Mouse (Mus musculus): ENCODE data around the gene Adamts7. TPM values are rescaled to one million over a fixed set of nuclear protein-coding genes. Genes with fewer than 3 reads are reported as not detected.
A peak's percentile ranks its signal among the peaks of the same experiment; 100 is the strongest.

The Adamts7 gene
- polyA plus RNA-seq, 1 experiment, result 19.9 TPM

- Histone ChIP-seq H3K27me3 (ENCODE audit: control insufficient read depth, insufficient read depth, insufficient read length) (no peaks in the 10 kb centered on the region), H3K4me2 (ENCODE audit: low read depth) (no peak overlapping the region), H3K4me3 (no peak overlapping the region), H3K36me3 (ENCODE audit: control insufficient read depth, insufficient read depth) (no peaks in the 10 kb centered on the region), H3ac (ENCODE audit: control insufficient read depth, insufficient read length) (no peak overlapping the region), H3K79me2 (ENCODE audit: control insufficient read depth, insufficient read depth) (no peaks in the 10 kb centered on the region)
- no peak for TF ChIP-seq TCF3 (IDR thresholded peaks at IDR 0.05; ENCODE audit: insufficient read length, low read depth)
- no peak for TF ChIP-seq E2F4 (IDR thresholded peaks at IDR 0.05; ENCODE audit: insufficient read depth)
- TF ChIP-seq SRF (IDR thresholded peaks at IDR 0.05; ENCODE audit: control insufficient read depth, insufficient read length, low read depth), result no peak
- no peak for TF ChIP-seq MYOG (IDR thresholded peaks at IDR 0.05; ENCODE audit: control insufficient read depth in 1 of 3, insufficient read depth in 1 of 3, insufficient read length in 2 of 3, low read depth in 2 of 3)
- TF ChIP-seq MYOD1 (IDR thresholded peaks at IDR 0.05; ENCODE audit: control insufficient read depth in 1 of 3, insufficient read length in 2 of 3, low read depth in 2 of 3), result no peak
Measured at GRCm38 (mm10) chr9:90145788-90146187, 17.1 kb upstream of the Adamts7 start.

GRCm38 (mm10) chr9:90146869-90147268 is 16.0 kb upstream of the Adamts7 start:
- no peak for TF ChIP-seq MAX (IDR thresholded peaks at IDR 0.05; ENCODE audit: low read depth)
- TF ChIP-seq POLR2AphosphoS2 (IDR thresholded peaks at IDR 0.05; ENCODE audit: insufficient read length, low read depth), result no peak
- no peak for TF ChIP-seq USF1 (IDR thresholded peaks at IDR 0.05; ENCODE audit: low read depth)
- no peak for TF ChIP-seq E2F4 (IDR thresholded peaks at IDR 0.05; ENCODE audit: insufficient read depth)
- no peak for TF ChIP-seq MYOD1 (IDR thresholded peaks at IDR 0.05; ENCODE audit: control insufficient read depth in 1 of 3, insufficient read length in 2 of 3, low read depth in 2 of 3)
- no peak for TF ChIP-seq POLR2A (IDR thresholded peaks at IDR 0.05; ENCODE audit: insufficient read length, low read depth)
- TF ChIP-seq SRF (IDR thresholded peaks at IDR 0.05; ENCODE audit: control insufficient read depth, insufficient read length, low read depth), result no peak
- no peak for TF ChIP-seq MYOG (IDR thresholded peaks at IDR 0.05; ENCODE audit: control insufficient read depth in 1 of 3, insufficient read depth in 1 of 3, insufficient read length in 2 of 3, low read depth in 2 of 3)
- TF ChIP-seq CEBPB (IDR thresholded peaks at IDR 0.05; ENCODE audit: insufficient read depth, poor library complexity, severe bottlenecking), result no peak
- TF ChIP-seq REST (IDR thresholded peaks at IDR 0.05; ENCODE audit: insufficient read depth, insufficient read length), result no peak
- TF ChIP-seq TCF3 (IDR thresholded peaks at IDR 0.05; ENCODE audit: insufficient read length, low read depth), result no peak
- no peak for TF ChIP-seq TCF12 (IDR thresholded peaks at IDR 0.05; ENCODE audit: insufficient read depth, poor library complexity, severe bottlenecking)
- Histone ChIP-seq H3ac (ENCODE audit: control insufficient read depth, insufficient read length) (no peak overlapping the region), H3K27me3 (ENCODE audit: control insufficient read depth, insufficient read depth, insufficient read length) (no peaks in the 10 kb centered on the region), H3K36me3 (ENCODE audit: control insufficient read depth, insufficient read depth) (no peaks in the 10 kb centered on the region), H3K4me2 (ENCODE audit: low read depth) (no peak overlapping the region), H3K4me3 (no peak overlapping the region), H3K79me2 (ENCODE audit: control insufficient read depth, insufficient read depth) (no peaks in the 10 kb centered on the region)

DNA sequence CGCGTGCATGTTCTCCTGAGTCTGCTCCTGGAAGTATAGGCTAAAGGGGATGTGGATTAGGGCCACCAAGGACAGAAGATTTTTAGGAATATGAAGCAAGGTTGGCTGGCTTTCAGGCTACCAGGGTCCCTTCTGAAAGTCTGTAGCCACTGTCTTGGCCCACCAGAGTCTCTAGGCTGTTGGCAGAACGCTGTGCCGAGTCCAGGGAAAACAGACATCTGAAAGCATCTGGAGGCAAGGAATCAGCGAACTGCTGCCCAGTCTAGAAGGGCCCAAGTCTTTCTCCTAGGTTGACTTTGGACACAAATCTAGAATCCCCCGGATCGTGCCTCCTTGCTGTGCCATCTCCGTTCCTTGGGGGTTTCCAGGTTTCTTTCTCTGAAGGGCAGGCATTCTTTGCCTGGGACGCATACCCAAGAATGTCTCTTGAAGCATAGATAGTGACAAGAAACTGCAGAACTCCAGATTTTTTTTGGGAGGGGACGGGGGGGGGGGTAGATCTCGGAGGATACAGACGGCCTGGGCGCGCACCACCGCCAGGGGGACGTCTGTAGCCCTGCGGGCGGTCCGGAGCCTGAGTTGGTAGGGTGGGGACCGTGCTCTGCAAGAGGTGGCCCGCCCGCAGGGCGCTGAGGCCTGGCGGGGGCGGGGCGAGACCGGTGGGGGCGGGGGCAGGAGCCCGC is 485 bp upstream of the Adamts7 start:
- TF ChIP-seq POLR2A (IDR thresholded peaks at IDR 0.05; ENCODE audit: insufficient read length, low read depth) (no peak), MYOG (IDR thresholded peaks at IDR 0.05; ENCODE audit: control insufficient read depth in 1 of 3, insufficient read depth in 1 of 3, insufficient read length in 2 of 3, low read depth in 2 of 3) (peak in 1 of 3 experiments; percentile 4), CEBPB (IDR thresholded peaks at IDR 0.05; ENCODE audit: insufficient read depth, poor library complexity, severe bottlenecking) (no peak), POLR2AphosphoS2 (IDR thresholded peaks at IDR 0.05; ENCODE audit: insufficient read length, low read depth) (no peak), TCF12 (IDR thresholded peaks at IDR 0.05; ENCODE audit: insufficient read depth, poor library complexity, severe bottlenecking) (no peak), MAX (IDR thresholded peaks at IDR 0.05; ENCODE audit: low read depth) (no peak), MYOD1 (IDR thresholded peaks at IDR 0.05; ENCODE audit: control insufficient read depth in 1 of 3, insufficient read length in 2 of 3, low read depth in 2 of 3) (peak in 1 of 3 experiments; percentile 15)
- Histone ChIP-seq H3ac (ENCODE audit: control insufficient read depth, insufficient read length) (peak overlapping the region; percentile 77), H3K4me2 (ENCODE audit: low read depth) (peak overlapping the region; percentile 64), H3K36me3 (ENCODE audit: control insufficient read depth, insufficient read depth) (no peaks in the 10 kb centered on the region), H3K27me3 (ENCODE audit: control insufficient read depth, insufficient read depth, insufficient read length) (no peaks in the 10 kb centered on the region), H3K79me2 (ENCODE audit: control insufficient read depth, insufficient read depth) (peaks cover 15% of the 10 kb centered on the region), H3K4me3 (peak overlapping the region; percentile 76)

DNA sequence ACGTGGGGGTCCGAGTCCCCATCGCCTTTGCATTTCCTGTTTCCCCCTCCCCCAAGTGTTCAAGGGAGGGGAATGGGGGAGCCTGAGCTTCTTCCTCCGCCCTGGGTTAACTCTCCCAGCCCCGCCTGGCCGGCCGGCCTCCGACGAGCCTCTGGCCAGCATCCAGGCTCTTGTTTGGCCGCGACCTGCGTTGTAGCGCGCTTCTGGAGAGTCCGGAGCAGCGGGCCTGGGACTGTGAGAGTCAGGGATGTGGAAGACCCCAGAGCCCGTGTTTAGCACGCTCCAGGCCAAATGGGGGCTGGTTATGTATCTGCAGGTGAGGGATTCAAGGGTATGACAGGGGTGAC is 853 bp downstream of the Adamts7 start:
- H3ac ChIP-seq (ENCODE audit: control insufficient read depth, insufficient read length), result peak overlapping the region; percentile 77
- peak overlapping the region; percentile 97 for H3K4me2 ChIP-seq (ENCODE audit: low read depth)
- TF ChIP-seq POLR2A (IDR thresholded peaks at IDR 0.05; ENCODE audit: insufficient read length, low read depth) (no peak), MAX (IDR thresholded peaks at IDR 0.05; ENCODE audit: low read depth) (no peak)
- H3K27me3 ChIP-seq (ENCODE audit: control insufficient read depth, insufficient read depth, insufficient read length), result no peaks in the 10 kb centered on the region
- H3K79me2 ChIP-seq (ENCODE audit: control insufficient read depth, insufficient read depth), result peaks cover 20% of the 10 kb centered on the region
- H3K36me3 ChIP-seq (ENCODE audit: control insufficient read depth, insufficient read depth), result no peaks in the 10 kb centered on the region
- peak overlapping the region; percentile 76 for H3K4me3 ChIP-seq

DNA sequence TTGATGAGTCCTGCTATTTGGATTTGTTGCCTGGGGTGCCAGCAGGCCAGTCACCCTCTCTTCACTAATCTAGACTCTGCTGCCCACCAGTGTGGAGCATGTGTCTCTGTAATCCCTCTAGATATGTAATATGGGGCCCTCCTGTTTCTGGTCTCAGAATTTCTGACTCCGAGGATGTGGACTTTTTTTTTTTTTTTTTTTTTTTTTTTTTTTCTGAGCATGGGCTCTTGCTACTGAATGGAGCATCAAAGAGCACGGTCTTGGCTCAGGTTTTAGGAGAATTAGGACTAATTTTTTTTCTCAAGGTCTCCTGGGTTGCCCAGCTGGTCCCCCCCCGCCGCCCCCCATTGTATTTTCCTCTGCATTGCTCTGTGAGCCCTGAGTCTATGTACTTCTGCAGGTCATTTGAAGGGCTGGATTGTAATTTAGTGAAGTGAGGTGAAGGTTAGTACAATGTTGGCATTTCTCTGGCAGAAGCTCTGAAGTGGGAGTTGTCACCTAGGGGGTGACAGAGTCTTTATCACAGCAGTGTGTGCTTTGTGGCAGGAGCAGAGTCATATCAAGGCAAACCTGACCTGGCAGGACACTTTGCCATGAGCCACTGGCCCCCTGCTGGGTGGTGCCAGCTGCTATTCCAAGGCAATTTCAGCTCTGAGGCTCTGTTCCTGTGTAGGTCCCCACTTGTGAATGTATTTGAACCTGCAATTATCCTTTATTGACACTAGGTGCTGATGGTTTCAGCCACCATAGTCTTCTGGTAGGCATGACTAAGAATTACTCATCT is 2.0 kb downstream of the Adamts7 start:
- H3K79me2 ChIP-seq (ENCODE audit: control insufficient read depth, insufficient read depth), result peaks cover 20% of the 10 kb centered on the region
- no peaks in the 10 kb centered on the region for H3K27me3 ChIP-seq (ENCODE audit: control insufficient read depth, insufficient read depth, insufficient read length)
- peak overlapping the region; percentile 76 for H3K4me3 ChIP-seq
- no peaks in the 10 kb centered on the region for H3K36me3 ChIP-seq (ENCODE audit: control insufficient read depth, insufficient read depth)
- peak overlapping the region; percentile 97 for H3K4me2 ChIP-seq (ENCODE audit: low read depth)
- H3ac ChIP-seq (ENCODE audit: control insufficient read depth, insufficient read length), result no peak overlapping the region
- TF ChIP-seq USF1 (IDR thresholded peaks at IDR 0.05; ENCODE audit: low read depth) (no peak), SRF (IDR thresholded peaks at IDR 0.05; ENCODE audit: control insufficient read depth, insufficient read length, low read depth) (no peak), MYOD1 (IDR thresholded peaks at IDR 0.05; ENCODE audit: control insufficient read depth in 1 of 3, insufficient read length in 2 of 3, low read depth in 2 of 3) (peak in 1 of 3 experiments; percentile 42), POLR2AphosphoS2 (IDR thresholded peaks at IDR 0.05; ENCODE audit: insufficient read length, low read depth) (no peak), POLR2A (IDR thresholded peaks at IDR 0.05; ENCODE audit: insufficient read length, low read depth) (no peak)

All from myocyte (in vitro differentiated cells).